19 mouse cellular contexts compared by ENCODE assay signal in the genomic region with DNA sequence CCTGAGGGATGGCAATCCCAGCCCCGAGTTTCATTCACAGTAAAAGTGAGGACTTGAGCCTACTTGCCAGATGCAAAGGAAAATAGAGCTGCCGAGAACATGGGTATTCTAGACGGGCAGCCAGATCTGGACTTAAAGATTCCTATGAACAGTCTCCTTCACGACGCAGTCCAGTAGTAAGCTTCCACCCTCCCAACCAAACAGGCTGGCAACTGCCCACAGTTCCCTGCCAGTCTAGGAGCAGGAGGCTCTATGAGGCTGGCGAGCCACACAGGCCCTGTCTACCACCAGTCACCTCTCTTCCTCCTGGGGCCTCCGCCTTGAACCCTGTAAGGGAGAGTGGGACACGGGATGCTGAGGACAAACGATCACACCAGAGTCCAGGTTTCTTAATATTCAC.
A peak's percentile ranks its signal among the peaks of the same experiment; 100 is the strongest.
DNase-seq lines count a peak whose midpoint lies in the region; TF ChIP-seq lines count a peak whose summit lies in the region.
"Had no signal": no experiment of that assay in that cellular context is flagged by ENCODE, and none has a peak within 500 bp of the region (broad histone marks: within the 10 kb centered on the region; RNA-seq: fewer than 3 reads in every experiment).

No protein-coding gene starts in this region.

- H3K9ac ChIP-seq in heart, adult 2 months (ENCODE audit: low read depth, low read length): no peak overlapping the region

- H3K27ac ChIP-seq in gastrocnemius, adult 2 months: peak overlapping the region; percentile 61; the same call in 1 of the 2 replicates
- peak overlapping the region; percentile 41; the same call in 1 of the 2 replicates for H3K27ac ChIP-seq in heart, adult 2 months

- no peak for TF ChIP-seq CTCF in gastrocnemius, adult 2 months (IDR thresholded peaks at IDR 0.05)
- TF ChIP-seq CTCF in heart, adult 2 months (IDR thresholded peaks at IDR 0.05): no peak

- no peak for DNase-seq in gastrocnemius, adult 2 months
- no peak for DNase-seq in gastrocnemius, postnatal 25 days
- DNase-seq in heart, adult 11 months: peak; percentile 82
- DNase-seq in heart, postnatal 36 days: no peak
- no peak for DNase-seq in heart, adult 2 months
- DNase-seq in heart, postnatal 14 days: no peak
- DNase-seq: adrenal gland, adult 2 months; adrenal gland, adult 8-10 months; adrenal gland, postnatal 10 days; adrenal gland, postnatal 14 days; adrenal gland, postnatal 25 days; adrenal gland, postnatal 36 days; B cell, adult 2 months; cerebellum, adult 11 months; cerebellum, adult 11-12 months; cerebellum, adult 18-20 months had no signal

- no peaks in the 10 kb centered on the region for H3K27me3 ChIP-seq in heart, adult 2 months (ENCODE audit: control insufficient read depth, insufficient read depth, low read length)
- H3K27me3 ChIP-seq: CH12.LX, Patski had no signal

- WGBS in heart, adult 2 months: 78% methylated on average over 9 of the region's 9 CpGs

- H3K36me3 ChIP-seq in heart, adult 2 months (ENCODE audit: control insufficient read depth, insufficient read depth, low read length): no peaks in the 10 kb centered on the region
- H3K36me3 ChIP-seq: G1E had no signal

- no peak overlapping the region for H3K4me3 ChIP-seq in gastrocnemius, adult 2 months
- H3K4me3 ChIP-seq in heart, adult 2 months: no peak overlapping the region

- no peak for TF ChIP-seq EP300 in heart, adult 2 months (IDR thresholded peaks at IDR 0.05; ENCODE audit: insufficient read depth, low read depth, low read length)

- no peaks in the 10 kb centered on the region for H3K79me2 ChIP-seq in heart, adult 2 months (replicated peaks; ENCODE audit: control insufficient read depth, insufficient read depth, low read length)

- no peak for TF ChIP-seq POLR2A in heart, adult 2 months (IDR thresholded peaks at IDR 0.05; ENCODE audit: insufficient read depth, low read depth, low read length)

- intact Hi-C loops in gastrocnemius, adult 2 months (cut with DNase I): no loop called here
- intact Hi-C loops in heart, postnatal 36 days (cut with DNase I): no loop called here
- intact Hi-C loops in heart, adult 2 months (cut with DNase I): no loop called here
- intact Hi-C loops in heart, postnatal 14 days (cut with DNase I): no loop called here

- no peaks in the 10 kb centered on the region for H3K4me1 ChIP-seq in heart, adult 2 months (ENCODE audit: control insufficient read depth, insufficient read depth, low read length)
